Mouse (Mus musculus): Measurements from ENCODE around the gene Pigg. TPM values are rescaled to one million over a fixed set of nuclear protein-coding genes. Genes with fewer than 3 reads are reported as not detected.

Gene Pigg
- polyA plus RNA-seq, 2 experiments from 2014 or later: 3.0 to 3.7 TPM

- no peak for ATAC-seq
These were observed 47.1 kb downstream of the Pigg start for GRCm38 (mm10) chr5:108359491-108359890.

GRCm38 (mm10) chr5:108360211-108360610 is 47.8 kb downstream of the Pigg start:
- ATAC-seq: no peak

- no peak for ATAC-seq
These were observed 49.9 kb downstream of the Pigg start for GRCm38 (mm10) chr5:108362330-108362729.

- no peak for ATAC-seq
These were observed 54.0 kb downstream of the Pigg start for GRCm38 (mm10) chr5:108366328-108366983.

- ATAC-seq: no peak
These were observed 54.8 kb downstream of the Pigg start for GRCm38 (mm10) chr5:108366984-108367841.

GRCm38 (mm10) chr5:108367871-108368332 is 55.5 kb downstream of the Pigg start, which contains the start of gene Gm42517:
Gene Gm42517 (minus strand): TSS chr5:108367922.
- no peak for ATAC-seq

GRCm38 (mm10) chr5:108368446-108368845 is 56.0 kb downstream of the Pigg start:
- no peak for ATAC-seq

GRCm38 (mm10) chr5:108368851-108369621 is 56.6 kb downstream of the Pigg start:
- ATAC-seq: no peak

- no peak for ATAC-seq
These were observed 57.6 kb downstream of the Pigg start for GRCm38 (mm10) chr5:108369964-108370363.

- ATAC-seq: no peak
These were observed 61.7 kb downstream of the Pigg start for GRCm38 (mm10) chr5:108374079-108374478.

- ATAC-seq: no peak
These were observed 63.6 kb downstream of the Pigg start for GRCm38 (mm10) chr5:108376059-108376458.

- ATAC-seq: no peak
These were observed 65.9 kb downstream of the Pigg start for GRCm38 (mm10) chr5:108378346-108378745.

GRCm38 (mm10) chr5:108385632-108386031 is 73.2 kb downstream of the Pigg start:
- ATAC-seq: no peak

GRCm38 (mm10) chr5:108386449-108386848 is 74.0 kb downstream of the Pigg start:
- no peak for ATAC-seq

- no peak for ATAC-seq
These were observed 75.8 kb downstream of the Pigg start, which contains the start of gene Pde6b for GRCm38 (mm10) chr5:108388201-108388600. Gene Pde6b (plus strand): TSS chr5:108388391.

- no peak for ATAC-seq
These were observed 77.3 kb downstream of the Pigg start for GRCm38 (mm10) chr5:108389744-108390143.

Other genes with a start within 250 kb of the Pigg start
- gene Mtf2, start 246.9 kb upstream of the Pigg start, polyA plus RNA-seq (2017; shearing (Covaris generic)): 10 to 100 TPM; 48.3 to 52.9 TPM
- 100 to 1,000 TPM; 104 to 110 TPM for gene Tmed5, start 180.0 kb upstream of the Pigg start, polyA plus RNA-seq (2017; shearing (Covaris generic))
- gene Ccdc18, start 179.7 kb upstream of the Pigg start, polyA plus RNA-seq (2017; shearing (Covaris generic)): 1 to 10 TPM; 3.2 to 3.3 TPM
- gene Dr1, start 43.7 kb upstream of the Pigg start, polyA plus RNA-seq (2017; shearing (Covaris generic)): 10 to 100 TPM; 33.6 to 37.4 TPM
- gene Gm42517, start 55.3 kb downstream of the Pigg start, polyA plus RNA-seq (2017; shearing (Covaris generic)): not detected
- gene Pde6b, start 75.8 kb downstream of the Pigg start, polyA plus RNA-seq (2017; shearing (Covaris generic)): 1 to 10 TPM in 1 of 2 experiments, under 1 TPM in 1; 0.61 to 1.2 TPM
- 100 to 1,000 TPM; 209 to 291 TPM for gene Atp5k, start 121.8 kb downstream of the Pigg start, polyA plus RNA-seq (2017; shearing (Covaris generic))
- not detected for gene Mfsd7a, start 136.3 kb downstream of the Pigg start, polyA plus RNA-seq (2017; shearing (Covaris generic))
- gene Pcgf3, start 148.6 kb downstream of the Pigg start, polyA plus RNA-seq (2017; shearing (Covaris generic)): 1 to 10 TPM; 3.4 to 4.2 TPM
- gene Cplx1, start 237.4 kb downstream of the Pigg start, polyA plus RNA-seq (2017; shearing (Covaris generic)): not detected